Mouse (Mus musculus): ENCODE data around the gene Hyal2. TPM values are rescaled to one million over a fixed set of nuclear protein-coding genes. Genes with fewer than 3 reads are reported as not detected.
A peak's percentile ranks its signal among the peaks of the same experiment; 100 is the strongest.

The Hyal2 gene
- polyA plus RNA-seq, 1 experiment from 2014 or later: 88.8 TPM

GRCm38 (mm10) chr9:107533791-107534407, 33.8 kb upstream of the Hyal2 start, which contains the start of gene Tmem115:
Tmem115 (plus strand) TSS chr9:107533945.
- WGBS: under 1% methylated on average over 48 of the region's 48 CpGs

DNA sequence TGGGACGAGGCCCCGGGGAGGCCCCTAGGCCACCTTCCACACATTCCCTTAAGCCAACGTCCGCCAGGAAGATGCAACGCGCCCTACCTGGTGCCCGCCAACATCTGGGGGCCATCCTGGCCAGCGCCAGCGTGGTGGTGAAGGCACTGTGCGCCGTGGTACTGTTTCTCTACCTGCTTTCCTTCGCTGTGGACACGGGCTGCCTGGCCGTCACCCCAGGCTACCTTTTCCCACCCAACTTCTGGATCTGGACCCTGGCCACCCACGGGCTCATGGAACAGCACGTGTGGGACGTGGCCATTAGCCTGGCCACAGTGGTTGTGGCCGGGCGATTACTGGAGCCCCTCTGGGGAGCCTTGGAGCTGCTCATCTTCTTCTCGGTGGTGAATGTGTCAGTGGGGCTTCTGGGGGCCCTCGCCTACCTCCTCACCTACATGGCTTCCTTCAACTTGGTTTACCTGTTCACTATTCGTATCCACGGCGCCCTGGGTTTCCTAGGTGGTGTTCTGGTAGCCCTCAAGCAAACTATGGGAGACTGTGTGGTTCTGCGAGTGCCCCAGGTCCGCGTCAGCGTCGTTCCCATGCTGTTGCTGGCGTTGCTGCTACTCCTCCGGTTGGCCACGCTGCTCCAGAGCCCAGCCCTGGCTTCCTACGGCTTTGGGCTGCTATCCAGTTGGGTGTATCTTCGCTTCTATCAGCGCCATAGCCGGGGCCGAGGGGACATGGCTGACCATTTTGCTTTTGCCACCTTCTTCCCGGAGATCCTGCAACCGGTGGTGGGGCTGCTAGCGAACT, 33.1 kb upstream of the Hyal2 start:
- H3K27ac ChIP-seq: peak overlapping the region; percentile 90
- H3K9ac ChIP-seq (ENCODE audit: low read depth, low read length): peak overlapping the region; percentile 80
- H3K27me3 ChIP-seq (ENCODE audit: insufficient read depth, low read length): no peaks in the 10 kb centered on the region
- WGBS: under 1% methylated on average over 40 of the region's 40 CpGs
- no peak for ATAC-seq (replicated peaks; ENCODE audit: low FRiP score, low read depth)
- peaks cover 19% of the 10 kb centered on the region for H3K36me3 ChIP-seq (ENCODE audit: insufficient read depth, low read length)
- H3K4me1 ChIP-seq (replicated peaks; ENCODE audit: insufficient read depth, low read length): peaks cover 21% of the 10 kb centered on the region
- H3K9me3 ChIP-seq (replicated peaks; ENCODE audit: low read length): no peaks in the 10 kb centered on the region
- peak overlapping the region; percentile 96 for H3K4me2 ChIP-seq (ENCODE audit: low read length)
- H3K4me3 ChIP-seq (replicated peaks; ENCODE audit: low read depth, low read length): peak overlapping the region; percentile 72
- DNase-seq (ENCODE audit: low spot score): no peak
- no peak for TF ChIP-seq CTCF (IDR thresholded peaks at IDR 0.05; ENCODE audit: low read depth)

More at GRCm38 (mm10) chr9:107533791-107534407, 33.8 kb upstream of the Hyal2 start, which contains the start of gene Tmem115:
- Histone ChIP-seq H3K4me3 (replicated peaks; ENCODE audit: low read depth, low read length) (peak within 1 kb of the TSS; percentile 72), H3K27me3 (ENCODE audit: insufficient read depth, low read length) (no peaks in the 10 kb centered on the region), H3K27ac (peak within 1 kb of the TSS; percentile 90), H3K9me3 (replicated peaks; ENCODE audit: low read length) (no peaks in the 10 kb centered on the region), H3K9ac (ENCODE audit: low read depth, low read length) (peak within 1 kb of the TSS; percentile 80), H3K4me1 (replicated peaks; ENCODE audit: insufficient read depth, low read length) (peaks cover 21% of the 10 kb centered on the region), H3K36me3 (ENCODE audit: insufficient read depth, low read length) (peaks cover 12% of the 10 kb centered on the region), H3K4me2 (ENCODE audit: low read length) (peak within 1 kb of the TSS; percentile 96)
- peak; percentile 99 for DNase-seq (ENCODE audit: low spot score)
- peak; percentile 17; the same call in 1 of the 2 replicates for TF ChIP-seq CTCF (IDR thresholded peaks at IDR 0.05; ENCODE audit: low read depth)
- peak; percentile 97 for ATAC-seq (replicated peaks; ENCODE audit: low FRiP score, low read depth)

GRCm38 (mm10) chr9:107538231-107538630, 29.5 kb upstream of the Hyal2 start:
- ATAC-seq (replicated peaks; ENCODE audit: low FRiP score, low read depth): no peak
- Histone ChIP-seq H3K9me3 (replicated peaks; ENCODE audit: low read length) (no peaks in the 10 kb centered on the region), H3K27ac (no peak overlapping the region), H3K36me3 (ENCODE audit: insufficient read depth, low read length) (peaks cover 21% of the 10 kb centered on the region), H3K4me3 (replicated peaks; ENCODE audit: low read depth, low read length) (no peak overlapping the region), H3K27me3 (ENCODE audit: insufficient read depth, low read length) (no peaks in the 10 kb centered on the region), H3K4me2 (ENCODE audit: low read length) (no peak overlapping the region), H3K9ac (ENCODE audit: low read depth, low read length) (no peak overlapping the region), H3K4me1 (replicated peaks; ENCODE audit: insufficient read depth, low read length) (peaks cover 30% of the 10 kb centered on the region)
- 92% methylated on average over 7 of the region's 7 CpGs for WGBS
- DNase-seq (ENCODE audit: low spot score): no peak
- no peak for TF ChIP-seq CTCF (IDR thresholded peaks at IDR 0.05; ENCODE audit: low read depth)

GRCm38 (mm10) chr9:107538711-107539110, 29.0 kb upstream of the Hyal2 start:
- H3K27me3 ChIP-seq (ENCODE audit: insufficient read depth, low read length): no peaks in the 10 kb centered on the region
- H3K36me3 ChIP-seq (ENCODE audit: insufficient read depth, low read length): peaks cover 21% of the 10 kb centered on the region
- H3K4me1 ChIP-seq (replicated peaks; ENCODE audit: insufficient read depth, low read length): peaks cover 30% of the 10 kb centered on the region
- no peak overlapping the region for H3K4me2 ChIP-seq (ENCODE audit: low read length)
- WGBS: 91% methylated on average over 3 of the region's 3 CpGs
- H3K27ac ChIP-seq: no peak overlapping the region
- H3K9ac ChIP-seq (ENCODE audit: low read depth, low read length): no peak overlapping the region
- no peak for DNase-seq (ENCODE audit: low spot score)
- no peak overlapping the region for H3K4me3 ChIP-seq (replicated peaks; ENCODE audit: low read depth, low read length)
- TF ChIP-seq CTCF (IDR thresholded peaks at IDR 0.05; ENCODE audit: low read depth): no peak
- no peak for ATAC-seq (replicated peaks; ENCODE audit: low FRiP score, low read depth)
- H3K9me3 ChIP-seq (replicated peaks; ENCODE audit: low read length): no peaks in the 10 kb centered on the region

- Histone ChIP-seq H3K4me2 (ENCODE audit: low read length) (no peak overlapping the region), H3K4me3 (replicated peaks; ENCODE audit: low read depth, low read length) (no peak overlapping the region), H3K4me1 (replicated peaks; ENCODE audit: insufficient read depth, low read length) (peaks cover 30% of the 10 kb centered on the region), H3K9ac (ENCODE audit: low read depth, low read length) (no peak overlapping the region), H3K36me3 (ENCODE audit: insufficient read depth, low read length) (peaks cover 23% of the 10 kb centered on the region), H3K27ac (no peak overlapping the region), H3K9me3 (replicated peaks; ENCODE audit: low read length) (no peaks in the 10 kb centered on the region), H3K27me3 (ENCODE audit: insufficient read depth, low read length) (no peaks in the 10 kb centered on the region)
- DNase-seq (ENCODE audit: low spot score) (no peak), ATAC-seq (replicated peaks; ENCODE audit: low FRiP score, low read depth) (no peak)
- 98% methylated on average over 8 of the region's 8 CpGs for WGBS
- TF ChIP-seq CTCF (IDR thresholded peaks at IDR 0.05; ENCODE audit: low read depth): no peak
Observed at GRCm38 (mm10) chr9:107539940-107540339, 27.8 kb upstream of the Hyal2 start.

DNA sequence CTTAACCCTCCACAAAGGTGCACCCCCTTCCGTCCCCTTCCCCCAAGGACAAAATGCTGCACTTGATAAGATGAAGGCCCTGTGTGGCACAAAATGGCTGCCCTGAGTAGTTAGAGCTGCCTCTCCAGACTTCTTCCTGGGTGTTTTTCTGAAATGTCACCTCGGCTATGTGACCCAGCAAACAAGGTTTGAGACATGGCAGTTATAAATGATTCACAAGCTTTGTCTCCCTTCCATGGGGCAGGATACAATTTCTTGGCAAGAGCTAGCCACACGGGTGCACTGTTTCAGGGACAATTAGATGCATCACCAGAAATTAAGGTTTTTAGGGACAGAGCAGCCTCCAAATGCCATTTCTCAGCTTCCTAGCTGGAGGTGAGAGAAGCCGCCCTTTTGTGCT, 27.3 kb upstream of the Hyal2 start:
- ATAC-seq (replicated peaks; ENCODE audit: low FRiP score, low read depth): no peak

More for the DNA sequence above, 27.3 kb upstream of the Hyal2 start:
- Histone ChIP-seq H3K27ac (no peak overlapping the region), H3K4me2 (ENCODE audit: low read length) (peak overlapping the region; percentile 95; the same call in 1 of the 2 replicates), H3K9ac (ENCODE audit: low read depth, low read length) (no peak overlapping the region), H3K4me1 (replicated peaks; ENCODE audit: insufficient read depth, low read length) (peaks cover 27% of the 10 kb centered on the region), H3K4me3 (replicated peaks; ENCODE audit: low read depth, low read length) (no peak overlapping the region), H3K36me3 (ENCODE audit: insufficient read depth, low read length) (peaks cover 28% of the 10 kb centered on the region), H3K27me3 (ENCODE audit: insufficient read depth, low read length) (no peaks in the 10 kb centered on the region), H3K9me3 (replicated peaks; ENCODE audit: low read length) (no peaks in the 10 kb centered on the region)
- TF ChIP-seq CTCF (IDR thresholded peaks at IDR 0.05; ENCODE audit: low read depth): no peak
- WGBS: 45% methylated on average over 4 of the region's 4 CpGs
- peak; percentile 32 for DNase-seq (ENCODE audit: low spot score)
